Mouse (Mus musculus): ENCODE results near the gene Gnai2. TPM values are rescaled to one million over a fixed set of nuclear protein-coding genes. Genes with fewer than 3 reads are reported as not detected.

Gnai2 gene
- polyA plus RNA-seq, 1 experiment: 1,017 TPM

Other genes with a start within 250 kb of the Gnai2 start
- not detected in 2 replicates for gene Cacna2d2, start 235.8 kb downstream of the Gnai2 start, polyA plus RNA-seq (2012; ENCODE audit: insufficient read depth, insufficient read length, missing spikeins)
- 19.0 and 20.9 TPM in 2 replicates for gene Tmem115, start 101.4 kb downstream of the Gnai2 start, polyA plus RNA-seq (2012; ENCODE audit: insufficient read depth, insufficient read length, missing spikeins)
- gene Cyb561d2, start 93.2 kb downstream of the Gnai2 start, polyA plus RNA-seq (2012; ENCODE audit: insufficient read depth, insufficient read length, missing spikeins): 18.9 and 30.6 TPM in 2 replicates
- 19.9 and 22.5 TPM in 2 replicates for gene Nprl2, start 93.1 kb downstream of the Gnai2 start, polyA plus RNA-seq (2012; ENCODE audit: insufficient read depth, insufficient read length, missing spikeins)
- 0.66 TPM in 1 of 2 replicates, not detected in the other for gene Zmynd10, start 88.1 kb downstream of the Gnai2 start, polyA plus RNA-seq (2012; ENCODE audit: insufficient read depth, insufficient read length, missing spikeins)
- 45.1 and 46.2 TPM in 2 replicates for gene Rassf1, start 83.8 kb downstream of the Gnai2 start, polyA plus RNA-seq (2012; ENCODE audit: insufficient read depth, insufficient read length, missing spikeins)
- 23.0 and 23.6 TPM in 2 replicates for gene Tusc2, start 72.1 kb downstream of the Gnai2 start, polyA plus RNA-seq (2012; ENCODE audit: insufficient read depth, insufficient read length, missing spikeins)
- 8.8 and 10.3 TPM in 2 replicates for gene Hyal2, start 67.4 kb downstream of the Gnai2 start, polyA plus RNA-seq (2012; ENCODE audit: insufficient read depth, insufficient read length, missing spikeins)
- gene Hyal1, start 58.4 kb downstream of the Gnai2 start, polyA plus RNA-seq (2012; ENCODE audit: insufficient read depth, insufficient read length, missing spikeins): 2.3 and 4.7 TPM in 2 replicates
- gene Naa80, start 56.5 kb downstream of the Gnai2 start, polyA plus RNA-seq (2012; ENCODE audit: insufficient read depth, insufficient read length, missing spikeins): 16.9 and 21.1 TPM in 2 replicates
- gene Hyal3, start 54.5 kb downstream of the Gnai2 start, polyA plus RNA-seq (2012; ENCODE audit: insufficient read depth, insufficient read length, missing spikeins): 0.29 and 0.59 TPM in 2 replicates
- gene Ifrd2, start 47.7 kb downstream of the Gnai2 start, polyA plus RNA-seq (2012; ENCODE audit: insufficient read depth, insufficient read length, missing spikeins): 8.2 and 8.6 TPM in 2 replicates
- gene Sema3b, start 26.1 kb downstream of the Gnai2 start, polyA plus RNA-seq (2012; ENCODE audit: insufficient read depth, insufficient read length, missing spikeins): not detected in 2 replicates
- not detected in 2 replicates for gene Slc38a3, start 34.2 kb upstream of the Gnai2 start, polyA plus RNA-seq (2012; ENCODE audit: insufficient read depth, insufficient read length, missing spikeins)
- not detected in 2 replicates for gene Gnat1, start 44.3 kb upstream of the Gnai2 start, polyA plus RNA-seq (2012; ENCODE audit: insufficient read depth, insufficient read length, missing spikeins)
- not detected in 2 replicates for gene Sema3f, start 75.1 kb upstream of the Gnai2 start, polyA plus RNA-seq (2012; ENCODE audit: insufficient read depth, insufficient read length, missing spikeins)
- gene Rbm5, start 135.6 kb upstream of the Gnai2 start, polyA plus RNA-seq (2012; ENCODE audit: insufficient read depth, insufficient read length, missing spikeins): 177 and 178 TPM in 2 replicates
- gene Rbm6, start 237.9 kb upstream of the Gnai2 start, polyA plus RNA-seq (2012; ENCODE audit: insufficient read depth, insufficient read length, missing spikeins): 73.5 and 87.0 TPM in 2 replicates